Mouse (Mus musculus) E14TG2a.4 (cell line): ENCODE measurements around the gene Gtpbp3.

Experiments
- H3K27me3 ChIP-seq: 2 replicates; pipeline ENCODE4 v1.6.1; 2014; ENCODE audit warnings: low read length, control low read depth; ENCODE audit not compliant: insufficient read depth
- H3K36me3 ChIP-seq: 2 replicates; pipeline ENCODE4 v1.6.1; 2014; ENCODE audit warnings: low read length, control low read depth; ENCODE audit not compliant: insufficient read depth
- H3K4me1 ChIP-seq: replicated peaks from 2 replicates; pipeline ENCODE4 v1.6.1; 2014; ENCODE audit warnings: low read depth, low read length, control low read depth
- H3K4me3 ChIP-seq: replicated peaks from 2 replicates; pipeline ENCODE4 v1.5.1; 2014; ENCODE audit warnings: mild to moderate bottlenecking, low read length
- H3K9me3 ChIP-seq: 2 replicates; pipeline ENCODE4 v1.6.1; 2014; ENCODE audit warnings: low read length, control low read depth
- CTCF ChIP-seq: conservative IDR thresholded peaks from 2 replicates; pipeline ENCODE4 v1.5.1; 2014; ENCODE audit warnings: low read length
- NANOG ChIP-seq: IDR thresholded peaks from 2 replicates; pipeline ENCODE4 v1.6.1; 2014; ENCODE audit warnings: borderline replicate concordance, low read length, mixed read lengths
- POU5F1 ChIP-seq: IDR thresholded peaks from 2 replicates; pipeline ENCODE4 v1.6.1; 2014; ENCODE audit warnings: low read length, borderline replicate concordance

Gtpbp3 gene

GRCm38 (mm10) chr8:71483932-71484331 lies 4.0 kb upstream of the Gtpbp3 start:
- Histone ChIP-seq H3K4me1 (peaks cover 67% of the 10 kb centered on the region), H3K36me3 (0 out of 2 replicates have a peak, but pooled peaks cover 6% of the 10 kb centered on the region), H3K9me3 (no peaks in the 10 kb centered on the region), H3K27me3 (peaks cover 44% of the 10 kb centered on the region), H3K4me3 (peak overlapping the region; percentile 87; the same call in 1 of the 2 replicates)
- TF ChIP-seq CTCF (no peak), NANOG (no peak), POU5F1 (no peak)

- TF ChIP-seq POU5F1 (no peak), NANOG (no peak), CTCF (no peak)
- Histone ChIP-seq H3K27me3 (peaks cover 38% of the 10 kb centered on the region), H3K4me3 (peak overlapping the region; percentile 87), H3K4me1 (peaks cover 73% of the 10 kb centered on the region), H3K9me3 (no peaks in the 10 kb centered on the region), H3K36me3 (peaks cover 11% of the 10 kb centered on the region)
Measured at GRCm38 (mm10) chr8:71484736-71485135, 3.2 kb upstream of the Gtpbp3 start.

DNA sequence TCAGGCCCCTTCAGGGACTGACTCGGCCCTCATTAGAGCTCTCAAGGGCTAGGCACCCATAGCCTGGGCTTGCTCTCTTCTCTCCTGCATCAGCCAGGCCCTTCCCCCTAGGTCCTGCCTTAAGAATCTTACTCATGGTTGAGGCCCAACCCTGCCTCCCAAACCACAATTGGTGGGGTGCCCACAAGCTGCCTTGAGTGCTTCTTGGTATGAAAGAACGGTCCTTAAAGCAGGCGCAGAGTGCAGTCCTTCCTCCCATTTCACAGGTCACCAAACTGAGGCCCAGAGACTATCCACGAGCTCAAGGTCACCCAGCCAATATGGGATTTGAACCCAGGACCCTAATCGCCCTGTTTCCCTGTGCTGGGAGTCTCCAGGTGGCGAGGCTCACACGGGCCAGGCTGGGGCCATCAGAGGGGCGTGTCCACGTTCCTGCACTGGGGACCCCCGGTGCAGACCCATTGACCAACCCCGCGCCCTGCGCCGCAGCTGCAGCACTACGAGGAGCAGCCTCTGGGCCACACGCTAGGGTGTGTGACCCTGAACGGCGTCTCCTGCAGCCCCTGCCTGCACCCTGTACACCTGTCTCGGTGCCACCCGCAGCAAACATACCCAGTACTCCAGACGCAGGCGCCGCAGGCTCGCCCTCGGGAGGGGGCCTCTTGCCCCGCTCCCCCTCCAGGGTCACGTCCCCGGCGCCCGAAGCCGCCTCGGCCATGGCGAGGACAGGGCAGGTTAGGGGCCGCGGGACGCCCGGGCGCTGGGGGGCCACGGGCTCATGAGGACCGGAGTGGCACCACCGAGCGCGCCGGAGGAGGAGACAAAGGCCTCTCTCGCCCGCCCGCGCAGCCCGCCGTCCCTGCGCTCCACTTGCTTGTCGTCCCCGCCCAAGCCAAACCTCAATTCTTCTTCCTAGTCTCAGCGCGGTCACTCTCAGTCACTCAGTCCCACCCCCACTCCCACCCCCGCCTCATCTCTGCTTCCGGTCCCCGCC lies 2.5 kb upstream of the Gtpbp3 start, which contains the start of gene Ano8:
TSS of gene Ano8 (minus strand) at position 822 of the 994 bp plus-strand sequence.
- peaks cover 18% of the 10 kb centered on the region for H3K36me3 ChIP-seq
- no peaks in the 10 kb centered on the region for H3K9me3 ChIP-seq
- TF ChIP-seq CTCF: no peak
- no peak for TF ChIP-seq NANOG
- TF ChIP-seq POU5F1: no peak
- H3K4me1 ChIP-seq: peaks cover 74% of the 10 kb centered on the region
- peak within 1 kb of the TSS; percentile 87 for H3K4me3 ChIP-seq
- H3K27me3 ChIP-seq: peaks cover 31% of the 10 kb centered on the region

DNA sequence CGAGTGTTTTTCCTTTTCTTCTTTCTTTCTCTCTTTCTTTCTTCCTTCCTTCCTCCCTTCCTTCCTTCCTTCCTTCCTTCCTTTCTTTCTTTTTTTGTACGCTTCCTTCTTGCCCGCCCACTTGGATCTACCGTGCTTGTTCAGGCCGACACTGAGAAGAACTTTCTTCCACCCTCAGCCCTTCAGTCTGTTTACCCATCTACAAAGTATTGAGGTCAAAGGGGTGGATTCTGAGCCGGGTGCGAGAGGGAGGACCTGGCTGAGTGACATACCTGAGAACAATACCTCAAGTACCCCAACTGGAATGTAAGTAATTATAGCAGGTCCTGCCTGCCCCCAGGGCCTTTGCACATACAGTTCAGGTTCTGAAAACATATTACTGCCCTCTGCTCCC lies 1.8 kb upstream of the Gtpbp3 start:
- TF ChIP-seq POU5F1: no peak
- Histone ChIP-seq H3K9me3 (no peaks in the 10 kb centered on the region), H3K27me3 (peaks cover 24% of the 10 kb centered on the region), H3K4me3 (peak overlapping the region; percentile 17; the same call in 1 of the 2 replicates), H3K4me1 (peaks cover 74% of the 10 kb centered on the region), H3K36me3 (peaks cover 25% of the 10 kb centered on the region)

GRCm38 (mm10) chr8:71488454-71488853 lies 551 bp downstream of the Gtpbp3 start:
- H3K27me3 ChIP-seq: peaks cover 12% of the 10 kb centered on the region
- peaks cover 76% of the 10 kb centered on the region for H3K4me1 ChIP-seq
- H3K36me3 ChIP-seq: peaks cover 42% of the 10 kb centered on the region
- peak overlapping the region; percentile 95 for H3K4me3 ChIP-seq
- no peaks in the 10 kb centered on the region for H3K9me3 ChIP-seq
- TF ChIP-seq CTCF (no peak), POU5F1 (no peak), NANOG (no peak)

- no peaks in the 10 kb centered on the region for H3K27me3 ChIP-seq
- peak overlapping the region; percentile 23; the same call in 1 of the 2 replicates for H3K4me3 ChIP-seq
- H3K4me1 ChIP-seq: peaks cover 82% of the 10 kb centered on the region
- TF ChIP-seq CTCF (peak; percentile 52), POU5F1 (no peak)
- H3K9me3 ChIP-seq: no peaks in the 10 kb centered on the region
- peaks cover 60% of the 10 kb centered on the region for H3K36me3 ChIP-seq
Measured at GRCm38 (mm10) chr8:71495039-71495438, 7.1 kb downstream of the Gtpbp3 start.

GRCm38 (mm10) chr8:71495811-71496210 lies 7.9 kb downstream of the Gtpbp3 start:
- H3K27me3 ChIP-seq: no peaks in the 10 kb centered on the region
- TF ChIP-seq CTCF (no peak), NANOG (no peak), POU5F1 (no peak)
- H3K9me3 ChIP-seq: no peaks in the 10 kb centered on the region
- H3K4me1 ChIP-seq: peaks cover 82% of the 10 kb centered on the region
- no peak overlapping the region for H3K4me3 ChIP-seq
- H3K36me3 ChIP-seq: peaks cover 53% of the 10 kb centered on the region

DNA sequence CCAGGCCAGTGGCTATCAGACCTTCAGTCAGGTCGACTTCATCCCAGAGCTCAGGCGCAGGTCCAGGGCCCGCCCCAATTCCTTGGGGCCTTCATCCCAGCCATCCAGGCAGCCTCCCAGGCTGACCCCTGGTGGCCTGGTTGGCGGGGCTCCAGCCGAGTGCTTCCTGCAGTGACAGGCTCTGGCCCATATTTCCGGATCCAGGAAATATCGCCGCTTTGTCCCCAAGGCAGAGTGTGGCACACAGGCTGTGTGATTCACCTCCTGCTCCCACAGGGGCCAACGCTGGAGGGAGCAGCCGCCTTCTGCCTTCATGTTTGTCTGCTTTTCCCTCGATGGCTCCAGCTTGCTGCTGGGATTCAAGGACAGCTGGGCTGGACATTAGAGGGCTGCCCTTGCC lies 8.6 kb downstream of the Gtpbp3 start:
- TF ChIP-seq POU5F1: no peak
- no peak for TF ChIP-seq CTCF
- no peak for TF ChIP-seq NANOG
- 0 out of 2 replicates have a peak overlapping the region, but pooled peaks have one; percentile 7 for H3K4me3 ChIP-seq
- H3K36me3 ChIP-seq: peaks cover 46% of the 10 kb centered on the region
- H3K4me1 ChIP-seq: peaks cover 78% of the 10 kb centered on the region
- no peaks in the 10 kb centered on the region for H3K27me3 ChIP-seq
- H3K9me3 ChIP-seq: no peaks in the 10 kb centered on the region
